Mouse (Mus musculus) layer of hippocampus, postnatal 36 days (tissue): Measurements from ENCODE around the gene Pdpn. TPM values are rescaled to one million over a fixed set of nuclear protein-coding genes. Genes with fewer than 3 reads are reported as not detected.
"Not testable (repeated sequence)": the region's sequence is repeated elsewhere in the genome, so short reads cannot be mapped to it uniquely, and the experiment has no call there.

Experiments used
- DNase-seq, 2 experiments: peaks; one replicate each; pipeline ENCODE4 v3.0.0; 2022
- total RNA-seq, 2 experiments: library from RNA; stranded (reverse); gene quantifications; 2 replicates each; pipeline ENCODE4 v1.2.3; 2021

Gene Pdpn
- 10 to 100 TPM; 17.7 to 18.9 TPM for total RNA-seq

GRCm38 (mm10) chr4:143299325-143300070, at the start of gene Pdpn:
Gene Pdpn, minus strand, starts transcription at chr4:143299564.
- DNase-seq = peak; percentile 26 to 32

- no peak for DNase-seq
Measured at GRCm38 (mm10) chr4:143348678-143349077, 49.3 kb upstream of the Pdpn start.

- DNase-seq = not testable (repeated sequence)
Measured at GRCm38 (mm10) chr4:143345491-143345890, 46.1 kb upstream of the Pdpn start.

GRCm38 (mm10) chr4:143341470-143341869, 42.1 kb upstream of the Pdpn start:
- no peak for DNase-seq

GRCm38 (mm10) chr4:143339808-143340207, 40.4 kb upstream of the Pdpn start:
- no peak for DNase-seq

- DNase-seq = no peak
Measured at GRCm38 (mm10) chr4:143336096-143336495, 36.7 kb upstream of the Pdpn start.

- DNase-seq = no peak
Measured at GRCm38 (mm10) chr4:143334995-143335394, 35.6 kb upstream of the Pdpn start.

GRCm38 (mm10) chr4:143334145-143334544, 34.8 kb upstream of the Pdpn start:
- DNase-seq = no peak

GRCm38 (mm10) chr4:143331787-143332186, 32.4 kb upstream of the Pdpn start:
- no peak for DNase-seq

- no peak for DNase-seq
Measured at GRCm38 (mm10) chr4:143330566-143330965, 31.2 kb upstream of the Pdpn start.

GRCm38 (mm10) chr4:143325625-143325941, 26.2 kb upstream of the Pdpn start:
- peak; percentile 67 to 78 for DNase-seq

- DNase-seq = no peak
Measured at GRCm38 (mm10) chr4:143324925-143325624, 25.7 kb upstream of the Pdpn start.

- DNase-seq = no peak
Measured at GRCm38 (mm10) chr4:143324176-143324924, 25.0 kb upstream of the Pdpn start.

GRCm38 (mm10) chr4:143313299-143313698, 13.9 kb upstream of the Pdpn start:
- DNase-seq = no peak

- DNase-seq = no peak
Measured at GRCm38 (mm10) chr4:143311341-143311740, 12.0 kb upstream of the Pdpn start.

GRCm38 (mm10) chr4:143305987-143306772, 6.8 kb upstream of the Pdpn start:
- DNase-seq = no peak

- no peak for DNase-seq
Measured at GRCm38 (mm10) chr4:143305031-143305430, 5.7 kb upstream of the Pdpn start.

- DNase-seq = no peak
Measured at GRCm38 (mm10) chr4:143302279-143302890, 3.0 kb upstream of the Pdpn start.

- DNase-seq = no peak
Measured at GRCm38 (mm10) chr4:143301875-143302274, 2.5 kb upstream of the Pdpn start.

GRCm38 (mm10) chr4:143301042-143301441, 1.7 kb upstream of the Pdpn start:
- DNase-seq = no peak

- no peak for DNase-seq
Measured at GRCm38 (mm10) chr4:143300113-143300688, 837 bp upstream of the Pdpn start.
